Mouse (Mus musculus): ENCODE measurements around the gene Ate1. TPM values are rescaled to one million over a fixed set of nuclear protein-coding genes. Genes with fewer than 3 reads are reported as not detected.
"Not testable (repeated sequence)": the region's sequence is repeated elsewhere in the genome, so short reads cannot be mapped to it uniquely, and the experiment has no call there.

Ate1 gene
- 10 to 100 TPM; 38.1 to 62.3 (median 49.4) TPM for total RNA-seq (2022)

- no peak for DNase-seq
Observed at GRCm38 (mm10) chr7:130520049-130520425, at the start of gene Ate1. Ate1 (minus strand) TSS chr7:130520369.

DNA sequence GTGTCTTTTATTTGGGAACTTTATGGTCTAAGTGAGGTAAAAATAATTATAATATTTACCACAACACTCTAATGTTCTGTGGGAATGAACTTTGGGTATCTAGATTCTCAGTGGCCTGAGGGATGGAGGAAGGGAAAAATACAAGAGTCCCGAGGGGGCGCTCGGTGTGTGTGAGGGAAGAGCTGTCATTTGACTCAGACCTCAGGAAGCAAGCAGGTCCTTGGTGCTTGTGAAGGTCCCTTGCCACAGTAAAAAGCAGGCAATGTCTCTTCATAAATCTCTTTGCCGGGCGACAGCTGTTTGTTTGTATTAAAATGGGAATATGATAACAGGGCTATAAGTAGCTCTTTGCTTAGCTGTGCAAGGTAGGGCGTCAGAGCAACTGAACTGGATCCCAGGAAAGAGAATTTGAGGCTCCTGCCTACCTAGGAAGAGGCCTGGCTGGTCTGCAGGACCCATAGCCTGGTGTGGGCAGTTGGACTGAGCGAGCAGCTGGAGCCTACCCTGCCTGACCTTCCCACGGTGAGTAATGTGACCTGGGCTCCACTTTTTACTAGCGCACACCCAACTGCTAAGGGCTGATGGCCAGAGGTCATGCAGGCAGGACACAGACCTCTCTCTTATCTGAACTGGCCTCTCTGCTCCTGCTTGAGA, 48.7 kb upstream of the Ate1 start:
- peak; percentile 65 for DNase-seq

GRCm38 (mm10) chr7:130564596-130564995, 44.4 kb upstream of the Ate1 start:
- DNase-seq, result no peak

DNA sequence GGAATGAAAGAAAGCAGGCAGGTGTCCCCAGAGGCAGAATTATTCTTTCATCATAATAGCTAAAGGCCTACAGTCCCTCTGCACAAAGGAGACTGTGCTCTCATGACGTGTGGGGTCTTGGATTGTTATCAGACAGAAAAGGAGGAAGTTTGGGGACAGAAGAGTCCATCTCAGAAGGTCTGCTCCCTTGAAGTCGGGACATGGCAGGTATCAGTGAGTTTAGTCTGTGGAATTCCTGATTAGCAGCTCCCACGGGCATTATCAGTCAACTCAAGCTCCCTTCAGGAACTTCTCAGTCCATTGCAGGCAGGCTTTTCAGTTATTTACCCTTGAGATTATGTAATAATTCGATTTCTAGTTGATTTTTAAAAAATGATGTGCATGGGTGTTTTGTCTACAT, 43.7 kb upstream of the Ate1 start:
- no peak for DNase-seq

- no peak for DNase-seq
Observed at GRCm38 (mm10) chr7:130563276-130563675, 43.1 kb upstream of the Ate1 start.

- no peak for DNase-seq
Observed at GRCm38 (mm10) chr7:130560933-130561332, 40.8 kb upstream of the Ate1 start.

DNA sequence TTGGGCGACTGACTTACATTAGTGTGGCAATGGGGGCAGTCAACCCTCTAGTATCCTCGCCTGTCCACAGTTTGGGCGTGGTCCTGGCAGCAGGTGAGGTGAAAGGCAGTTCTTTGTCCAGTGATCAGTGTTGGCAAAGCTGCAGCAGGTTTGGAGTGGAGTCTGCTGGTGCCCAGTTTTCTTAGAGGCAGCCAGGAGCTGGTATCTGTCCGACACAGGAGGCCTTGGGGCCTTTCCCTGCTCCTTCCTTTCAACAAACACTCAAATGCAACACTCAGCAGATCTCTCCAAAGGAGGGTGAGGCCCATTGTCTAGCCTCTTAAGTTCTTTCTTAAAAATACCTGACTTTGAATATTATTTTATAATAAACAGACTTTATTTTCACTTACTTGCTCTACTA, 38.4 kb upstream of the Ate1 start:
- DNase-seq, result no peak

DNA sequence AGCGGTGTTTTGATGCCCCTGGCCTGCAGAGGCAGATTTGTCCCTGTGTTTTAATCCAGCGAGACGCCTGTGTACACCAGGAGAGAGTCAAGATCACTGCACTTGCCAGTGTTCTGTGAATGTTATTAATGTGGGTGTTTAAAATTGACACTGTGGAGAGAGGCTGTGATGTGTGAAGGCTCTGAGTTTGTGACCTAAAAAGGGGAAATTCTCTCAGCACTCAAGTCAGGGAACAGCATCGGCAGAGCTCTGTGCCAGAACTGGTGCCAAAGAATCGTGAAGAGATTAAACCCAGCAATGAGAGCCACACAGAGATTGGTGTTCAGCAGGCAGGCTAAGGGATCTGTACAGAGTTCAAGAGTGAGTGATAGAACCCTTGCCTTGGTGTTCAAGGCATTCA, 35.4 kb upstream of the Ate1 start:
- no peak for DNase-seq

GRCm38 (mm10) chr7:130553321-130553720, 33.2 kb upstream of the Ate1 start:
- no peak for DNase-seq

GRCm38 (mm10) chr7:130552780-130553179, 32.6 kb upstream of the Ate1 start:
- no peak for DNase-seq

- no peak for DNase-seq
Observed at GRCm38 (mm10) chr7:130547635-130548175, 27.5 kb upstream of the Ate1 start.

DNA sequence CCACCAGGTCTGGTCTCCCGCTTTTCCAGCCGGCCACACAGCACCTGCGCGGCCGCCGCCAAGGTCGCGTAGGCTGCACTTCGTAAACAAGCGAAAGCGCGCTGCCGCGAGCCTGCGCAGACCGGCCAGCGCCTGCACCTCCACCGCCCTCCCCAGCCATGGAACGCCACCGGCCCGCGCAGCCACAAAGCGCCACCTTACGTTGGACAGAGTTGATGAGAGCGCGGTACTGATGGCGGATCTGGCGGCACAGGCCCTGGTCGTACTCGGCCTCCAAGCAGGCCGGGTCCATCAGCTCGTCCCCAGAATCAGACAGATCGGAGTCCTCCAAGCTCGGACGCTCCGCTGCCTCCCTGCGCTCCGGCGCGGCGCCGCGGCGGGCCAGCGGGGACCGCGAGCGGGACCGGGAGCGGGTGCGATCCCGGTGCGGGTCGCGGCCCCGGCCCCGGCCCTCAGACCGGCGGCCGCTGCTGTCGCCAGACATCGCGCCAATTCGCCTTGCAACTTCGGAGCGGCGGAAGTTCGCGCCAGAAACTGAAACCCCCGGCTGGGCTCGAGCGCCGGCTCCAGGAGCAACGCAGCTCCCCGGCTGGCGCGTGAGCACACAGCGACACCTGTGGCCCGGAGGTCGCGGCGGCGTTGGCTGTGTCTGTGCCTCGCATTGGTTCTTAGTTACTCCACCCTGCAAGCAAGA, 26.8 kb upstream of the Ate1 start:
- DNase-seq, result peak; percentile 86

DNA sequence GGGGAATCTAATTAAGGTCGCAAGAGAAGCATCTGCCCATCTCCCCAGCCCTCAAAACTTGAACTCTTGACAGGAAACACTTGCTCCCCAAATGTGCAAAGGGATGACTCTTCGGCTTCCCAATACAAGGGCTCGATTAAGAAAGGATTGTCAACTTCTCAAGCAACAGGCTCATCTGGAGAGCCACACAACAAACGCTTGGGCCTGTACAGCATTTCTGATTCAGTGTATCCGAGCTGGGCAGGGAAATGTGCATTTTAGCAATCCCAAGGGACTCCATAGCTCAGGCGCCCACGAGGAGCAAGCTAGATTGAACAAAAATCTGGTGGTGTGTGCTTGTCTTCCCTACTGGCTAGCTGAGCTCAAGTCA, 26.2 kb upstream of the Ate1 start:
- no peak for DNase-seq

DNA sequence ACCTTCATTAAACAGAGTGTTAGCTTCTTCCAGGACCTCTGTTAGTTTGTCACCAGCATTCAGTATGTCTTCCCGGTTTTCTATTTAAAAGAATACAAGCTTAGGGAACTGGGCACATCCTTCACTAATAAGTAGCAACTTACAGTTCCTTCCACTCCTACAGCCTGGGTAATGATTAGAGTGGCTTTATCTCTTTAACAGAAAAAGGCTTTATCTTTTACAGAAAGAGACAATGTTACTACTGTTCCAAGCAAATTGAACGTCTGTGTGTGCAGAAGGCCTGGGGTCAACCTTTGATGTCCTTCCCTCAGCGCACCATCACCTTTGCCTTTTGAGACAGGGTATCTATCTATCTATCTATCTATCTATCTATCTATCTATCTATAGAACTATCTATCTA, 25.7 kb upstream of the Ate1 start:
- DNase-seq, result no peak

DNA sequence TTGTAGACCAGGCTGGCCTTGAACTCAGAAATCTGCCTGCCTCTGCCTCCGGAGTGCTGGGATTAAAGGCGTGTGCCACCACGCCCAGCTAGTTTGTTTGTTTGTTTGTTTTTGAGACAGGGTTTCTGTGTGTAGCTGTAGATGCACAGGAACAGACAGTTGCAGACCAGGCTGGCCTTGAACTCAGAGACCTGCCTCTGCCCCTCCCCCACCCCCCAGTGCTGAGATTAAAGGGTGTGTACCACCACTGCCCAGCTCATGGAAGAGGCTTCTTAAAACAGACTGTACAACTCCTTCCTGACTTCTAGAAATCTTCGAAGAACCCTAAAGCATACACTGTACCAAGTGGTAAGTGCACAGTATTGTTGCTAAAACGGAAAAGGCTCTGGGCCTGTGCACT, 25.2 kb upstream of the Ate1 start:
- DNase-seq, result no peak

DNA sequence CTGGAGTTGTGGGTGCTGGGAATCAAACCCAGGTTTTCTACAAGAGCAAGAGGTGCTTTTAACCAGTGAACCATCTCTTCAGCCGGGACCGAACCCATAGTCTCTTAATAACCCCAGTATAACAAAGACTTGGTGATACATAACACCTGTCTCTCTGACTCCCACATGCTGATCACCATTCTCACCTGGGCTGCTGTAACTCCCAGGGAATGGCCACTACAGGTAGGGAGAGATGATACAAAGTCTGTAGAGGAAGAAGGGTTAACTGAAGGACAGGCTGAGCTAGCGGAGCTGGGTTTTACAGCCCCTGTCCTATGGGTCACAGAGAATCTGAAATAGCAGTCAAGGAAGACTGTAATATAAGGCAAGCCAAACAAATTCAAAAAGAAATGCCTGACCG, 23.0 kb upstream of the Ate1 start:
- DNase-seq, result no peak

GRCm38 (mm10) chr7:130540176-130540575, 20.0 kb upstream of the Ate1 start:
- DNase-seq, result no peak

- DNase-seq, result no peak
Observed at GRCm38 (mm10) chr7:130537068-130537467, 16.9 kb upstream of the Ate1 start.

DNA sequence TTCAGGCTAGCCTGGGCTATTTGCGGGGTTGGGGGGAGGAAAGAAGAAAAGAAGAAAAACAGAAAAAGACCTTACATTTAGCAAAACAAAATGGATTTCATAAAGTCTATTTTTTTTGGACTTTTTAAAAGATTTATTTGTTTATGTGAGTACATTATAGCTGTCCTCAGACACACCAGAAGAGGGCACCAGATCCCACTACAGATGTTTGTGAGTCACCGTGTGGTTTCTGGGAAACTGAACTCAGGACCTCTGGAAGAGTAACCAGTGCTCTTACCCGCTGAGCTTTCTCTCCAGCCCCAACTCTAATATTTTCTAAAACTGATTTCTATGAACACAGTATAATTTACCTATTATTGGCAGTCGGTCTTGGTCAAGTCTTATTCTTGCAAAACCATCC, 15.0 kb upstream of the Ate1 start:
- no peak for DNase-seq

DNA sequence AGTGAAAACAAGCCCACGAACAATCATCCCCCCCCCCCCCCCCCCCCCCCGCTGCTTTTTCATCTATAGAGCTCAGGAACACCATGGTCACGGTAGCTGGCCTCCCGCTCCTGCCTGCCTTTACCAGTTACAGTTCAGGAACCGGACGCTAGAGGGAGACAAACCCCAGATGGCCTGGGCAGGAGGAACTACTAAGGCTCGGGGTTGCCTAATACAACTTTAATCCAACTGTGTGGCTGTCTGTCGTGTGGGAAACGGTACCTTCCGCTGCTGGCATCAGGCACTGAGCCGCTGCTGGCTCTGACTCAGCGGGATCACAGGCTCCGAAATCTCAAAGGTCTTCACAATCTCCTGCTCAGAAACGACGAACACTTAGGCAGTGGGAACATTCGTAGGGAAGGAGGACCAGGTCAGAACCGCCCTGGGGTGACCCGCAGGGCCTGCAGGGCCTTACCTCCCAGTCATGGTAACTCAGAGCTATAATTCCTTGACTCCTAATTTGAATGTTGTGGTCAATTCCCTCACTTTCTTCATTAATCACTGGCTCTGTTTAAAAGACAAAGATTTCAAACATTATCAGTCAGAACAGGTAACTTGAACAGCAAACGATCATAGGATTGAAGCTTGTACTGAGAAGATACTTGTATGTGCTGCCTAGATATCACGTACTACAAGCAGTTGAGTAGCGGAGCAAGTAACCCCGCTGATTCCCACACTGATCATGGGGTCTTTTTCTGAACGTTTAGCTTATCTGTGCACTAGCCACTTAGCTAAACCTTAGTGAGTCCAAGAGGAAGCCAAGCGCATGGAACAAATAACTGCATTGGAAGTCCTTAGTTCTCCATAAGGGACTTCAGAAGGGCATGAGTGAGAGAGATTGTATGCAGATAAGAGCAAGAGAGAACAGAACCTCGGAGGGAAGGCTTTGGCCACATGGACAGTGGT, 13.4 kb upstream of the Ate1 start:
- peak; percentile 84 for DNase-seq

DNA sequence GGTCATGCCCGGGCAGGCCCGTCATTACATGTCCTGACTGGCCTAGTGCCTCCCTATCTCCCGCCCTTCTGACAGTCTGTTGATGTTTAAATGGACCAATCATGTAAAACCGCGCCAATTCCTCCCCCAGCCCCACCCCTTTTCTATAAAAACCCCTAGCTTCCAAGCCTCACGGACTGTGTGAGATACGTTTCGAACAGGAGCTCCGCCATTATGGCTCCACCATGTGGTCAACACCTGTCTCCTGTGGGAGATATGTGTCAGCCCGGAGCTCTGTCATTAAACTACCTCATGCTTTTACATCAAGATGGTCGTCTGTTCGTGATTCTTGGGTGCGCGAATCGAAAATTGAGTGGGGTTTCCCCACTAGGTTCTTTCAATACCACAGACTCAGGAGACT, 11.0 kb upstream of the Ate1 start:
- DNase-seq, result not testable (repeated sequence)

DNA sequence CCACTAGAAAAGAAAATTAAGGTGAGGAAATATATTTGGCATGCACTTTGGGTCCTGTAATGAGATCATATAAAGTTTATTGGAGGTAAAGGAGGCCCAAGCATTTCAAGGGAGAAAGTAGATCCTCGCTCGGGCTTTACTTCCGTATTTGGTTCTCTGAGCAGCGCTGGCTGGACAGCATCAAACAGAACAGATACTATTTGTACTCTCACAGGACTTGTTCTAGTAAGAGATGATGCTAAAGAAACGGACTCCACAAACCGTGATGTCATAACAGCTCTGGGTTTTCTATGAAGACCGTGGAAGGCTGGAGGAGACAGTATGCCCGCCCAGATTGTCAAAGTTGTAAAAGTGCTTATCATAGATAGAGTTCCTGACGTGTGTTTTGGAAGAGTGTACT, 7.1 kb upstream of the Ate1 start:
- DNase-seq, result no peak

GRCm38 (mm10) chr7:130523451-130523850, 3.3 kb upstream of the Ate1 start:
- DNase-seq, result no peak

Data from adrenal gland, adult 8-10 months (tissue).